Mouse (Mus musculus): ENCODE results near the gene Igsf9b.

Gene Igsf9b

GRCm38 (mm10) chr9:27298411-27299285 lies at the start of gene Igsf9b:
Gene Igsf9b, plus strand, starts transcription at chr9:27299204.
- peak; percentile 98 for DNase-seq

GRCm38 (mm10) chr9:27252034-27252714 lies 46.8 kb upstream of the Igsf9b start:
- DNase-seq = no peak

- DNase-seq = peak; percentile 84
Measured at GRCm38 (mm10) chr9:27256454-27256853, 42.5 kb upstream of the Igsf9b start.

GRCm38 (mm10) chr9:27260378-27260947 lies 38.5 kb upstream of the Igsf9b start:
- DNase-seq = no peak

- DNase-seq = no peak
Measured at GRCm38 (mm10) chr9:27261905-27262304, 37.1 kb upstream of the Igsf9b start.

GRCm38 (mm10) chr9:27265009-27265408 lies 34.0 kb upstream of the Igsf9b start:
- DNase-seq = no peak

- peak; percentile 55 for DNase-seq
Measured at GRCm38 (mm10) chr9:27267878-27268277, 31.1 kb upstream of the Igsf9b start.

GRCm38 (mm10) chr9:27268493-27268892 lies 30.5 kb upstream of the Igsf9b start:
- DNase-seq = no peak

- DNase-seq = no peak
Measured at GRCm38 (mm10) chr9:27269322-27269721, 29.7 kb upstream of the Igsf9b start.

- no peak for DNase-seq
Measured at GRCm38 (mm10) chr9:27269904-27270303, 29.1 kb upstream of the Igsf9b start.

- no peak for DNase-seq
Measured at GRCm38 (mm10) chr9:27271899-27272298, 27.1 kb upstream of the Igsf9b start.

- DNase-seq = no peak
Measured at GRCm38 (mm10) chr9:27272858-27273257, 26.1 kb upstream of the Igsf9b start.

- DNase-seq = no peak
Measured at GRCm38 (mm10) chr9:27276282-27276839, 22.6 kb upstream of the Igsf9b start.

- DNase-seq = peak; percentile 82
Measured at GRCm38 (mm10) chr9:27277401-27278087, 21.5 kb upstream of the Igsf9b start.

- no peak for DNase-seq
Measured at GRCm38 (mm10) chr9:27279041-27279440, 20.0 kb upstream of the Igsf9b start.

GRCm38 (mm10) chr9:27280976-27281375 lies 18.0 kb upstream of the Igsf9b start:
- peak; percentile 89 for DNase-seq

- no peak for DNase-seq
Measured at GRCm38 (mm10) chr9:27285719-27286249, 13.2 kb upstream of the Igsf9b start.

- DNase-seq = no peak
Measured at GRCm38 (mm10) chr9:27286296-27286695, 12.7 kb upstream of the Igsf9b start.

GRCm38 (mm10) chr9:27286859-27287258 lies 12.1 kb upstream of the Igsf9b start:
- DNase-seq = no peak

- DNase-seq = peak; percentile 69
Measured at GRCm38 (mm10) chr9:27287419-27287818, 11.6 kb upstream of the Igsf9b start.

- peak; percentile 43 for DNase-seq
Measured at GRCm38 (mm10) chr9:27288442-27288841, 10.6 kb upstream of the Igsf9b start.

GRCm38 (mm10) chr9:27289543-27290308 lies 9.3 kb upstream of the Igsf9b start:
- peak; percentile 21 for DNase-seq
